Mouse (Mus musculus) cortical plate, adult 2 months (tissue): Measurements from ENCODE around the gene Ntn1. TPM values are rescaled to one million over a fixed set of nuclear protein-coding genes. Genes with fewer than 3 reads are reported as not detected.

ENCODE experiments used
- H3K27ac ChIP-seq: fragments of 200-500 bp; 2 replicates; pipeline ENCODE4 v1.5.1; 2012; ENCODE audit warnings: low read length, control low read depth, inconsistent platforms; ENCODE audit not compliant: insufficient read depth
- H3K4me1 ChIP-seq: fragments of 200-500 bp; 2 replicates; pipeline ENCODE4 v1.6.1; 2011; ENCODE audit warnings: low read length; ENCODE audit not compliant: control insufficient read depth, insufficient read depth
- H3K4me3 ChIP-seq: fragments of 200-500 bp; 2 replicates; pipeline ENCODE4 v1.5.1; 2011; ENCODE audit warnings: mild to moderate bottlenecking, low read length, control low read depth; ENCODE audit not compliant: insufficient read depth
- CTCF ChIP-seq: fragments of 200-500 bp; IDR thresholded peaks from 2 replicates; pipeline ENCODE4 v1.5.1; 2011; ENCODE audit warnings: mild to moderate bottlenecking, control low read depth, low read length; ENCODE audit not compliant: insufficient read depth; ENCODE audit errors: extremely low read depth
- POLR2A ChIP-seq: fragments of 200-500 bp; IDR thresholded peaks from 2 replicates; pipeline ENCODE4 v1.6.1; 2011; ENCODE audit warnings: mild to moderate bottlenecking, low read length, control low read depth; ENCODE audit not compliant: insufficient read depth; ENCODE audit errors: extremely low read depth
- polyA plus RNA-seq: library from polyadenylated mRNA; depleted of rRNA; stranded (reverse); fragments of >200 nt; gene quantifications from 2 replicates; pipeline ENCODE4 v1.2.3, GENCODE M21; 2012

Gene Ntn1
- polyA plus RNA-seq, 1 experiment: 5.0 TPM

DNA sequence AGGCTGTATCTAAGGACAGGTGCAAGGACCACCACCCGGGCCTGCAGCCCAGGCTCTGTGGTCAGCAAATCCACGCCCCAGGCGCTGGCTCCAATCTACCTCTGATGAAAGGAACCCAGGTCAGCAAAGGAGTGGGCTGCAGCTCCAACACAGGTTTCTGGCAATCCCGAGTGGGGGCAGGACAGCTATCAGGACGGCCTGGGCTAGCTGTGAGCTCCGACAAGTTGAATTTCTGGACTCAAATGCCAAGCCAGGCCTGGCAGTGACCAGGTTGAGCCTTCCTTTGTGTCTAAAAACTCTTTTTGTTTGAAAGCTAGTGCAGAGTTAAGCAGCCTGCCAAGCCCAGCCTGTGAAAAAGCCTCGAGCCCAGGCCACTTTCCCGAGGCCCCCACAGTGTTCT lies 43.7 kb downstream of the Ntn1 start:
- no peaks in the 10 kb centered on the region for H3K4me1 ChIP-seq
- H3K4me3 ChIP-seq: no peak overlapping the region
- TF ChIP-seq CTCF (no peak), POLR2A (no peak)
- no peak overlapping the region for H3K27ac ChIP-seq

DNA sequence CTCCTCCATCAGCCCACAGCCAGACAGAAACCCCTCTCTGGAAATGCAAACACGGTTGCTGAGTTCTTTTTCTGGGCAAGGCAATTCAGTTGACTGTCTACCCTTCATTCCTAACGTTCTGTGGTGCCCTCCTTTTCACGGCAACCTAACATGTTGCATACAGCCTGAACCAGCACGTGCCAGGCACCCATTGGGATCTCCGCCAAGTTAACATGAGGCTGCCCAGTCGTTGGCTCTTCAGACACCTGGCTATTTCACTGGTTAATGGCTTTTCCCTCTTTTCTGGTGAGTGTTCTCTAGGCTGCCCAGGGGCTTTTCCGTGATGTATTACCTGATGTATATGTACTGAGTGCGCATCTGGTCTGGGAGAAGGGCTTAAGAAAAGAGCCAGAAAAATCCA lies 45.1 kb downstream of the Ntn1 start:
- no peak overlapping the region for H3K27ac ChIP-seq
- H3K4me3 ChIP-seq: no peak overlapping the region
- TF ChIP-seq POLR2A (no peak), CTCF (no peak)
- no peaks in the 10 kb centered on the region for H3K4me1 ChIP-seq

DNA sequence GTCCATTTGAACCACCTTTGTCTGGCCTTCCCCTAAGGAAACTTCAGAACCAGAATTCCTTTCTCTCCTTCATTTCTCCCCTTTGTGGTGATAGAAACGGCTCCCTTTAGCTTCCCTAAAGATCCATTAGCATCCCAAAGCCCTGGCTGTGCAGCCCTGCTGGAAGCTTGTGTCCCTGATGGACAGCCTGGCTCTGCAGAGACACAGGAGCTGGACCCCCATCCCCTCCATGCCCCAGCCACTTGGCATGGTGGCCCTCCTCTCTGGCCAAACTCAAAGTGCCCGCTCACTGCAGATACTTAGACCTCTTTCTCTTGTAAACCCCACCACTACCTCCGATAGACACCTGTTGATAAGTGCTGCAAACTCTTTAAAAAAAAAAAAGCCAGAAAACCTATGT lies 45.8 kb downstream of the Ntn1 start:
- no peaks in the 10 kb centered on the region for H3K4me1 ChIP-seq
- TF ChIP-seq CTCF (no peak), POLR2A (no peak)
- no peak overlapping the region for H3K4me3 ChIP-seq
- H3K27ac ChIP-seq: no peak overlapping the region

DNA sequence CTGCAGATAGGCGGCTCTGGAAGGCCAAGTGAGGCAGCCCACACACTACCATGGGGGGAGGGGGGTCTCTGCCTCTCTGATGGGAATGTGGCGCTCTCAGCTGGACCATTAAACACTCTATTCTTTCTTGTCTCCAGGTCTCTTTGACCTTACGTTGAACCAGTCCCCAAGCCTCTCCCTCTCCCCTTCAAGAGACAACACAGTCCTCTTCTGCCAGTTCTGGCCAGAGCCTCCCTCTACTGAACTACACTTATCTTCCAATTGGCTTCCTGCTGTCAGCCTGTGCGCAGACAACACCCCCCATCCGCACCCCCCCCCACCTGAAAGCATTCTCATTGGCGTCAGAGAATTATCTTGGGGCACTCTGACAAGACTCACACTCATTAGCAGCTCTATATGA lies 48.4 kb downstream of the Ntn1 start:
- no peak overlapping the region for H3K4me3 ChIP-seq
- no peak overlapping the region for H3K27ac ChIP-seq
- no peaks in the 10 kb centered on the region for H3K4me1 ChIP-seq
- TF ChIP-seq POLR2A: no peak
- no peak for TF ChIP-seq CTCF

GRCm38 (mm10) chr11:68348851-68349250 lies 51.8 kb downstream of the Ntn1 start:
- Histone ChIP-seq H3K4me3 (no peak overlapping the region), H3K4me1 (no peaks in the 10 kb centered on the region), H3K27ac (no peak overlapping the region)
- TF ChIP-seq POLR2A: no peak
- no peak for TF ChIP-seq CTCF

DNA sequence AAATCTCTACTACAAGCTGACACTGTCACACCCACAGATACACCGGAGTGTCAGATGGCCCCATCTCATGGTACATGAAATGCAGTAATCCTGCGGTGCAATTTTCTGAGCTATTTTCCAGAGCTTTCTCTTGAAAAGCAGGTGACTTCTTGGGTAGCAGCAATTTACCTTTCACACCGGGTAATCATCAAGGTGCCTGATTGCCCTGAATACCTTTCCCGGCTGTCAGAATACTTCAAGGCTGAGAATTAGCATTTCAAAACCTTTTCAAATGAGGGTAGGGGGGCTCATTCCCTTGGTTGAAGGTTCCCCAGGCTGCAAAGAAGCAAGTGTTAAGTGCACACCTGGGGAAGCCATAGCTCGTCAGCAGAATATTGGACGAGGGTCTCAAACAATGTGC lies 52.5 kb downstream of the Ntn1 start:
- no peak overlapping the region for H3K27ac ChIP-seq
- no peaks in the 10 kb centered on the region for H3K4me1 ChIP-seq
- H3K4me3 ChIP-seq: no peak overlapping the region
- TF ChIP-seq CTCF (no peak), POLR2A (no peak)

- TF ChIP-seq CTCF (no peak), POLR2A (no peak)
- H3K4me3 ChIP-seq: no peak overlapping the region
- H3K27ac ChIP-seq: no peak overlapping the region
- H3K4me1 ChIP-seq: no peaks in the 10 kb centered on the region
Measured at GRCm38 (mm10) chr11:68347508-68347907, 53.1 kb downstream of the Ntn1 start.

GRCm38 (mm10) chr11:68346099-68346498 lies 54.5 kb downstream of the Ntn1 start:
- Histone ChIP-seq H3K27ac (no peak overlapping the region), H3K4me1 (no peaks in the 10 kb centered on the region), H3K4me3 (no peak overlapping the region)
- TF ChIP-seq POLR2A (no peak), CTCF (no peak)

GRCm38 (mm10) chr11:68344221-68344620 lies 56.4 kb downstream of the Ntn1 start:
- TF ChIP-seq POLR2A: no peak
- no peak for TF ChIP-seq CTCF

GRCm38 (mm10) chr11:68342761-68343160 lies 57.9 kb downstream of the Ntn1 start:
- Histone ChIP-seq H3K27ac (no peak overlapping the region), H3K4me1 (no peaks in the 10 kb centered on the region), H3K4me3 (no peak overlapping the region)
- TF ChIP-seq CTCF (no peak), POLR2A (no peak)

More at GRCm38 (mm10) chr11:68344221-68344620, 56.4 kb downstream of the Ntn1 start:
- H3K4me3 ChIP-seq: no peak overlapping the region
- H3K4me1 ChIP-seq: no peaks in the 10 kb centered on the region
- no peak overlapping the region for H3K27ac ChIP-seq

DNA sequence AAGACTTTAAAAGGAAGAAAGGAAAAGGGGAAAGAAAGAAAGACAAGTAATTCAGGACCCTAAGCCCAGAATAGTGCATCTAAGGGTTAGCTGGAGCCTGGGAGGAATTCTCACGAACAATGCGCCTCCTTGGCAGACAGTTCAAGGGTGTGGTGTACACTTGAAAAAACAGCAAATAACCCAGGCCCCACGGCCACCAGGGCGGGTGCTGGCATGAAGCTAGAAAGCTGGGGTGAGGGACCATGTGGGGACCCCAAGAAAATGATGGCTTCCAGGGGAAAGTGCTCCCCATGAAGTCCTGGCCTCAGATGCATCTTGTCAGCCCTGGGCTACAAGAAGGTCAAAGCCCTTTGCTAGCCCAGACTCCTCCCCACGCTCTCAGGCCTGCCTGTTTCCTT lies 58.6 kb downstream of the Ntn1 start:
- no peak overlapping the region for H3K4me3 ChIP-seq
- TF ChIP-seq CTCF (no peak), POLR2A (no peak)
- H3K4me1 ChIP-seq: no peaks in the 10 kb centered on the region
- H3K27ac ChIP-seq: no peak overlapping the region
